16 mouse cellular contexts compared by ENCODE assay signal in the genomic region with DNA sequence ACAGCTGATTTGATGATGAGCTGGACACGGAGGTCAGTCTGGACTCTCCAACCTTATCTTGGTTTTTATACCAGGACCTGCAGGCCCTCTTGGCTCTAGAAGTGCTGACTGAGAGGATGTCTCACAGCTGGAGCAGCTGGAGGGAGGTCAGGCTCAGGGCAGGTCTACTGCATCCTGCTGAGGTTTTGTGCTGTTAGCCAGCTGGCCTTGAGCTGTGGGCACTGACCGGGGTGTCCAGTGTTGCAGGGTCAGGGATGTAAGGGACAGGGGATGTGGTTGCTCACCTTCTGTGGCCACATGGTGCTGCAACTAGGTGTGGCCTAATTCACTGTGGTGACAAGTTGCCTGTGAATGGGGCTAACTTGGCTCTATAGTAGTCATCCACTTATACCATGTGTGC.
DNase-seq lines count a peak whose midpoint lies in the region; ATAC-seq and TF ChIP-seq lines count a peak whose summit lies in the region.
"Had no signal": no experiment of that assay in that cellular context is flagged by ENCODE, and none has a peak within 500 bp of the region (broad histone marks: within the 10 kb centered on the region; RNA-seq: fewer than 3 reads in every experiment).

No protein-coding gene starts in this region.

- WGBS in heart, postnatal 0 days: 42% methylated on average over 2 of the region's 2 CpGs
- WGBS in heart, adult 2 months: 53% methylated on average over 2 of the region's 2 CpGs
- 42% methylated on average over 2 of the region's 2 CpGs for WGBS in stomach, embryonic 14.5 days
- WGBS in stomach, postnatal 0 days: 63% methylated on average over 2 of the region's 2 CpGs

- intact Hi-C loops in heart, adult 2 months (cut with DNase I): loop anchor here (1.0 to 5.0 kb wide), 4 partner anchors 59 to 160 kb away; no protein-coding TSS in a partner anchor
- intact Hi-C loops in left cerebral cortex, postnatal 14 days (cut with DNase I): loop anchor here (1.0 to 5.0 kb wide), 2 partner anchors 160 to 264 kb away; a partner anchor contains a TSS

- peak; percentile 22 for DNase-seq in adrenal gland, postnatal 10 days
- DNase-seq in adrenal gland, adult 18-20 months (ENCODE audit: low spot score in 2 of 2): no peak
- DNase-seq in heart, postnatal 0 days (ENCODE audit: low spot score): no peak
- DNase-seq in heart, adult 2 months: no peak
- no peak for DNase-seq in stomach, postnatal 0 days (ENCODE audit: low spot score)
- DNase-seq in left cerebral cortex, postnatal 14 days (ENCODE audit: low spot score in 2 of 2): no peak
- DNase-seq: cerebellum, adult 9-11 months; forebrain, postnatal 0 days; gastrocnemius, postnatal 36 days; lung, postnatal 14 days; right cerebral cortex, adult 18-20 months; thymus, postnatal 25 days had no signal

- H3K4me2 ChIP-seq in heart, postnatal 0 days (ENCODE audit: low read depth, low read length): no peak overlapping the region
- H3K4me2 ChIP-seq in stomach, embryonic 14.5 days (replicated peaks; ENCODE audit: low read depth, low read length): no peak overlapping the region
- no peak overlapping the region for H3K4me2 ChIP-seq in stomach, postnatal 0 days (replicated peaks; ENCODE audit: low read depth)
- H3K4me2 ChIP-seq: hindbrain, embryonic 14.5 days; limb, embryonic 15.5 days had no signal

- TF ChIP-seq POLR2A in heart, adult 2 months (IDR thresholded peaks at IDR 0.05; ENCODE audit: insufficient read depth, low read depth, low read length): no peak

- no peaks in the 10 kb centered on the region for H3K27me3 ChIP-seq in heart, postnatal 0 days (ENCODE audit: control insufficient read depth, insufficient read depth, low read length)
- H3K27me3 ChIP-seq in heart, adult 2 months (ENCODE audit: control insufficient read depth, insufficient read depth, low read length): no peaks in the 10 kb centered on the region
- no peaks in the 10 kb centered on the region for H3K27me3 ChIP-seq in stomach, embryonic 14.5 days (ENCODE audit: control insufficient read depth, insufficient read depth, low read length)
- no peaks in the 10 kb centered on the region for H3K27me3 ChIP-seq in stomach, postnatal 0 days (ENCODE audit: control insufficient read depth, insufficient read depth, low read length)
- H3K27me3 ChIP-seq: limb, embryonic 15.5 days had no signal

- ATAC-seq in heart, postnatal 0 days (ENCODE audit: insufficient read depth, low read depth): 0 out of 2 replicates have a peak, but pooled peaks have one; percentile 12
- ATAC-seq in stomach, embryonic 14.5 days (ENCODE audit: insufficient number of reproducible peaks, insufficient read depth, low FRiP score, low read depth): 0 out of 2 replicates have a peak, but pooled peaks have one; percentile 18
- no peak for ATAC-seq in stomach, postnatal 0 days (ENCODE audit: low FRiP score, low TSS enrichment)
- ATAC-seq: Patski had no signal

- no peaks in the 10 kb centered on the region; the same call in 1 of the 2 replicates for H3K4me1 ChIP-seq in heart, postnatal 0 days (ENCODE audit: control insufficient read depth, insufficient read depth)
- no peaks in the 10 kb centered on the region for H3K4me1 ChIP-seq in heart, adult 2 months (ENCODE audit: control insufficient read depth, insufficient read depth, low read length)
- H3K4me1 ChIP-seq in stomach, embryonic 14.5 days (ENCODE audit: control insufficient read depth, insufficient read depth, low read length): no peaks in the 10 kb centered on the region
- no peaks in the 10 kb centered on the region for H3K4me1 ChIP-seq in stomach, postnatal 0 days (replicated peaks; ENCODE audit: control insufficient read depth, insufficient read depth)
- H3K4me1 ChIP-seq: limb, embryonic 15.5 days had no signal

- H3K9me3 ChIP-seq in heart, postnatal 0 days (replicated peaks; ENCODE audit: control insufficient read depth, low read length): no peaks in the 10 kb centered on the region
- H3K9me3 ChIP-seq in stomach, embryonic 14.5 days (ENCODE audit: control insufficient read depth, low read depth, low read length): no peaks in the 10 kb centered on the region
- H3K9me3 ChIP-seq in stomach, postnatal 0 days (ENCODE audit: control insufficient read depth, low read length): no peaks in the 10 kb centered on the region
- H3K9me3 ChIP-seq: limb, embryonic 15.5 days had no signal

- H3K36me3 ChIP-seq in heart, postnatal 0 days (replicated peaks; ENCODE audit: control insufficient read depth, insufficient read depth, low read length): no peaks in the 10 kb centered on the region
- no peaks in the 10 kb centered on the region for H3K36me3 ChIP-seq in heart, adult 2 months (ENCODE audit: control insufficient read depth, insufficient read depth, low read length)
- H3K36me3 ChIP-seq in stomach, embryonic 14.5 days (ENCODE audit: control insufficient read depth, insufficient read depth, low read length): no peaks in the 10 kb centered on the region
- H3K36me3 ChIP-seq in stomach, postnatal 0 days (ENCODE audit: control insufficient read depth, insufficient read depth, low read length): no peaks in the 10 kb centered on the region
- H3K36me3 ChIP-seq: limb, embryonic 15.5 days had no signal

- no peak for TF ChIP-seq EP300 in heart, postnatal 0 days (IDR thresholded peaks at IDR 0.05; ENCODE audit: low read depth)
- no peak for TF ChIP-seq EP300 in heart, adult 2 months (IDR thresholded peaks at IDR 0.05; ENCODE audit: insufficient read depth, low read depth, low read length)
- TF ChIP-seq EP300 in stomach, postnatal 0 days (optimal IDR thresholded peaks at IDR 0.05): no peak

- H3K4me3 ChIP-seq in heart, postnatal 0 days (ENCODE audit: low read depth, low read length): no peak overlapping the region
- no peak overlapping the region for H3K4me3 ChIP-seq in heart, adult 2 months
- H3K4me3 ChIP-seq in stomach, embryonic 14.5 days (ENCODE audit: low read depth, low read length): no peak overlapping the region
- H3K4me3 ChIP-seq in stomach, postnatal 0 days (ENCODE audit: low read depth, low read length): no peak overlapping the region
- H3K4me3 ChIP-seq: limb, embryonic 15.5 days had no signal

- no peak overlapping the region for H3K9ac ChIP-seq in heart, postnatal 0 days (replicated peaks; ENCODE audit: low read depth, low read length)
- H3K9ac ChIP-seq in heart, adult 2 months (ENCODE audit: low read depth, low read length): no peak overlapping the region
- no peak overlapping the region for H3K9ac ChIP-seq in stomach, embryonic 14.5 days (replicated peaks; ENCODE audit: low read depth, low read length)
- no peak overlapping the region for H3K9ac ChIP-seq in stomach, postnatal 0 days (ENCODE audit: low read length)
- H3K9ac ChIP-seq: forebrain, postnatal 0 days; hindbrain, embryonic 14.5 days; limb, embryonic 15.5 days had no signal

- no peak overlapping the region for H3K27ac ChIP-seq in heart, postnatal 0 days (ENCODE audit: low read depth)
- no peak overlapping the region for H3K27ac ChIP-seq in heart, adult 2 months
- H3K27ac ChIP-seq in stomach, embryonic 14.5 days (ENCODE audit: low read length): no peak overlapping the region
- no peak overlapping the region for H3K27ac ChIP-seq in stomach, postnatal 0 days (replicated peaks)
- H3K27ac ChIP-seq: hindbrain, embryonic 14.5 days; limb, embryonic 15.5 days had no signal

- TF ChIP-seq CTCF in heart, postnatal 0 days (IDR thresholded peaks at IDR 0.05; ENCODE audit: low read depth): no peak
- TF ChIP-seq CTCF in heart, adult 2 months (IDR thresholded peaks at IDR 0.05): no peak
- no peak for TF ChIP-seq CTCF in stomach, postnatal 0 days (IDR thresholded peaks at IDR 0.05; ENCODE audit: low read depth)

- H3K79me2 ChIP-seq in heart, adult 2 months (replicated peaks; ENCODE audit: control insufficient read depth, insufficient read depth, low read length): no peaks in the 10 kb centered on the region
